ENCODE assay signal across 11 mouse cellular contexts in the genomic region with DNA sequence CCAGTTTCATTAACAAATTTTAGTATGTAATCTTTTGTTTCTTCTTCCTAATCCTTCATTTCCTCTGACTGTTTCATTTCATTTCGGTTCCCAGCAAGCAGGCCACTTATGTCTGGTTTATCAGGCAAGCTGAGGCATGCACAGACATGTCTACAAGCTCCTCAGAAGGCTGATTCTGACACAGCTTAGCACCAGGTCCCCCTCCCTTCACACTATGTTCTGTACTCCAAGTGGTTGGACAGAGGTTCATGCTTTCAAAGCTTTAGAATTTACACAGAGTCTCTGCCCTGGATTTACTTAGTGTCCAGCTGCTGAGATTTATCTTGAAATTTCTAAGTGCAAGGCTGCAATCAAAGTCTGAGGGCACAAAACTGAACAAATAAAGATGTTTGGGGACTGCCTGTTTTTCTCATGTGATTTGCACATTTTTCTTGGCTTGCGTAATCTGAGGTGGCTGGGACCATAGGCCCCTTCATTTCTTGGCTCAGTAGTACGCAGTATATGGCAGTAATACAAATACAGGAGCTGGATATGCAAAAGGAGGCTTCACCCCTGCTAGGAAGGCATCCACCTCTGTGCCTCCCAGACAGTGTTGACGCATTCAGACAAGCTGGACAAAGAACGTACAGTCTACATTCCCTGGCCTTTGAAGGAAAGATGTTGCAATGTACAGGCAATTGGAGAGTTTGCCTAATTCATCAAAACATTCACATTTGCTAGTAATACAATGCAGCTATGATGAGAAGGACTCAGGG.
DNase-seq lines count a peak whose midpoint lies in the region; ATAC-seq and TF ChIP-seq lines count a peak whose summit lies in the region.
"Had no signal": no experiment of that assay in that cellular context is flagged by ENCODE, and none has a peak within 500 bp of the region (broad histone marks: within the 10 kb centered on the region; RNA-seq: fewer than 3 reads in every experiment).

No protein-coding gene starts in this region.

- no peaks in the 10 kb centered on the region for H3K36me3 ChIP-seq in heart, embryonic 12.5 days
- H3K36me3 ChIP-seq in midbrain, embryonic 13.5 days: no peaks in the 10 kb centered on the region
- H3K36me3 ChIP-seq: G1E; limb, embryonic 13.5 days; midbrain, embryonic 15.5 days had no signal

- H3K4me2 ChIP-seq in heart, embryonic 12.5 days: no peak overlapping the region
- no peak overlapping the region for H3K4me2 ChIP-seq in midbrain, embryonic 13.5 days (replicated peaks)
- H3K4me2 ChIP-seq: limb, embryonic 13.5 days; midbrain, embryonic 15.5 days had no signal

- no peaks in the 10 kb centered on the region for H3K27me3 ChIP-seq in heart, embryonic 12.5 days (replicated peaks)
- no peaks in the 10 kb centered on the region for H3K27me3 ChIP-seq in midbrain, embryonic 13.5 days
- H3K27me3 ChIP-seq: limb, embryonic 13.5 days; midbrain, embryonic 15.5 days had no signal

- TF ChIP-seq POLR2A in bone marrow macrophage, adult 2 months (IDR thresholded peaks at IDR 0.05; ENCODE audit: borderline replicate concordance, low read depth, low read length): no peak

- no peak for TF ChIP-seq CTCF in bone marrow macrophage, adult 2 months (IDR thresholded peaks at IDR 0.05; ENCODE audit: low read depth, low read length)

- WGBS in heart, embryonic 12.5 days: 49% methylated on average over 5 of the region's 5 CpGs
- WGBS in midbrain, embryonic 13.5 days: 76% methylated on average over 5 of the region's 5 CpGs

- H3K9ac ChIP-seq in heart, embryonic 12.5 days: no peak overlapping the region
- H3K9ac ChIP-seq in midbrain, embryonic 13.5 days (replicated peaks): no peak overlapping the region
- H3K9ac ChIP-seq: limb, embryonic 13.5 days; midbrain, embryonic 15.5 days had no signal

- DNase-seq in 416B (ENCODE audit: low read depth) (peak; percentile 0), liver (no peak)
- DNase-seq in lung, postnatal 14 days: peak; percentile 37
- DNase-seq in retina, embryonic 14.5 days (ENCODE audit: low spot score): no peak
- no peak for DNase-seq in right cerebral cortex, postnatal 25 days

- H3K27ac ChIP-seq in bone marrow macrophage, adult 2 months (ENCODE audit: insufficient read depth, low read depth, low read length): peak overlapping the region; percentile 33; the same call in 1 of the 2 replicates
- H3K27ac ChIP-seq in heart, embryonic 12.5 days (ENCODE audit: poor library complexity, severe bottlenecking): peak overlapping the region; percentile 51; the same call in 1 of the 2 replicates
- H3K27ac ChIP-seq in midbrain, embryonic 13.5 days: no peak overlapping the region
- H3K27ac ChIP-seq: limb, embryonic 13.5 days; midbrain, embryonic 15.5 days had no signal

- ATAC-seq in heart, embryonic 12.5 days (ENCODE audit: insufficient number of reproducible peaks, low FRiP score): no peak
- ATAC-seq in midbrain, embryonic 13.5 days: no peak
- ATAC-seq: midbrain, embryonic 15.5 days had no signal

- no peaks in the 10 kb centered on the region for H3K9me3 ChIP-seq in heart, embryonic 12.5 days (replicated peaks)
- no peaks in the 10 kb centered on the region for H3K9me3 ChIP-seq in midbrain, embryonic 13.5 days
- H3K9me3 ChIP-seq: limb, embryonic 13.5 days; midbrain, embryonic 15.5 days had no signal

- peaks cover 10% of the 10 kb centered on the region for H3K4me1 ChIP-seq in bone marrow macrophage, adult 2 months (ENCODE audit: control insufficient read depth, insufficient read depth, low read length)
- H3K4me1 ChIP-seq in heart, embryonic 12.5 days (replicated peaks): no peaks in the 10 kb centered on the region
- H3K4me1 ChIP-seq in midbrain, embryonic 13.5 days (replicated peaks): no peaks in the 10 kb centered on the region
- H3K4me1 ChIP-seq: limb, embryonic 13.5 days; midbrain, embryonic 15.5 days had no signal

- no peak overlapping the region for H3K4me3 ChIP-seq in bone marrow macrophage, adult 2 months (ENCODE audit: insufficient read depth, low read length)
- no peak overlapping the region for H3K4me3 ChIP-seq in heart, embryonic 12.5 days
- H3K4me3 ChIP-seq in midbrain, embryonic 13.5 days (replicated peaks): no peak overlapping the region
- H3K4me3 ChIP-seq: limb, embryonic 13.5 days; midbrain, embryonic 15.5 days had no signal

Comparison
In these comparisons a context has a peak if more than half of its experiments do, and no peak if none do; other contexts are left out.
1. DNase-seq: peak in 416B (single experiment) and lung, postnatal 14 days (single experiment); none in retina, embryonic 14.5 days (single experiment), liver (single experiment) and right cerebral cortex, postnatal 25 days (single experiment).